Mouse (Mus musculus) kidney, adult 2 months (tissue): ENCODE results near the gene Chmp6. TPM values are rescaled to one million over a fixed set of nuclear protein-coding genes. Genes with fewer than 3 reads are reported as not detected.

Experiments
- DNase-seq: peaks from one replicate; pipeline ENCODE4 v3.0.0; 2021
- H3K27ac ChIP-seq: fragments of 200-500 bp; 2 replicates; pipeline ENCODE4 v1.5.1; 2012; ENCODE audit warnings: low read depth, low read length, control low read depth, inconsistent platforms; ENCODE audit not compliant: insufficient read depth
- H3K27me3 ChIP-seq: fragments of 200-500 bp; replicated peaks from 2 replicates; pipeline ENCODE4 v1.6.1; 2012; ENCODE audit warnings: mild to moderate bottlenecking, moderate library complexity, low read length, inconsistent platforms; ENCODE audit not compliant: control insufficient read depth, insufficient read depth
- H3K36me3 ChIP-seq: fragments of 200-500 bp; 2 replicates; pipeline ENCODE4 v1.6.1; 2012; ENCODE audit warnings: mild to moderate bottlenecking, moderate library complexity, low read length, inconsistent platforms; ENCODE audit not compliant: control insufficient read depth, insufficient read depth
- H3K4me1 ChIP-seq: fragments of 200-500 bp; 2 replicates; pipeline ENCODE4 v1.6.1; 2011; ENCODE audit warnings: low read length; ENCODE audit not compliant: control insufficient read depth, insufficient read depth
- H3K4me3 ChIP-seq: fragments of 200-500 bp; 2 replicates; pipeline ENCODE4 v1.5.1; 2011; ENCODE audit warnings: mild to moderate bottlenecking, low read depth, low read length, control low read depth; ENCODE audit not compliant: insufficient read depth
- CTCF ChIP-seq: fragments of 200-500 bp; conservative IDR thresholded peaks from 2 replicates; pipeline ENCODE4 v1.5.1; 2011; ENCODE audit warnings: low read depth, mild to moderate bottlenecking, control low read depth, low read length, moderate library complexity, mixed read lengths; ENCODE audit not compliant: insufficient read depth, insufficient read length
- POLR2A ChIP-seq: fragments of 200-500 bp; IDR thresholded peaks from one replicate; pipeline ENCODE4 v1.6.1; 2011; ENCODE audit warnings: low read depth, low read length, control low read depth
- WGBS: fragments of 180-500 bp; shearing (Covaris S2); methylation state at CpG from one replicate; pipeline ENCODE4 v1.1.7; 2018; 5-methylcytosine and 5-hydroxymethylcytosine counted together
- polyA plus RNA-seq: library from polyadenylated mRNA; depleted of rRNA; stranded (reverse); fragments of >200 nt; gene quantifications from 2 replicates; pipeline ENCODE4 v1.2.3, GENCODE M21; 2012

Gene Chmp6
- polyA plus RNA-seq, 1 experiment = 97.2 TPM

GRCm38 (mm10) chr11:119919432-119919831, 6.2 kb downstream of the Chmp6 start:
- Histone ChIP-seq H3K27ac (no peak overlapping the region), H3K27me3 (no peaks in the 10 kb centered on the region), H3K4me1 (peaks cover 30% of the 10 kb centered on the region), H3K36me3 (peaks cover 1% of the 10 kb centered on the region; the same call in 1 of the 2 replicates), H3K4me3 (no peak overlapping the region)
- TF ChIP-seq POLR2A = no peak
- TF ChIP-seq CTCF = no peak
- DNase-seq = peak; percentile 51
- WGBS = 76% methylated on average over 4 of the region's 4 CpGs

DNA sequence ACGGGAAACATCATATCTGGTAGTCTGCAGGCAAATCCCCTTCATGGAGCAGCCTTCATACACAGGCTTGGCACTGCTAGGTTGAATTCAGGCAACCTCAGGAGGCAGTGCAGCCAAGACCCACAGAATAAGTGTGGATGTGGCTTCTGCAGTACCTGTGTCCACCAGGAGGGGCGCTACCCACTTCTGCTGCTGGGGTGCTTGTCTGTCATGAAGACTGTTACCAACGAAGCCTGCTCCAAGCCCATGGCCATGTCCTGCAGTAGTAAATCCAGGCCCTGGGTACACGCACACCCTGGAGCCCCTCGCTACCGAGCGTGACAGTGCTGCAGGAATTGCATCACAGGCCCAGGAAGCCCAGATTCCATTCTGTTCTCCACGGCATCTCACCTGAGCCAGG, 6.7 kb downstream of the Chmp6 start:
- DNase-seq = peak; percentile 68
- Histone ChIP-seq H3K27me3 (no peaks in the 10 kb centered on the region), H3K4me1 (peaks cover 26% of the 10 kb centered on the region), H3K36me3 (peaks cover 1% of the 10 kb centered on the region; the same call in 1 of the 2 replicates), H3K27ac (no peak overlapping the region), H3K4me3 (no peak overlapping the region)
- WGBS = 70% methylated on average over 8 of the region's 8 CpGs
- TF ChIP-seq POLR2A = no peak
- peak; percentile 84 for TF ChIP-seq CTCF

DNA sequence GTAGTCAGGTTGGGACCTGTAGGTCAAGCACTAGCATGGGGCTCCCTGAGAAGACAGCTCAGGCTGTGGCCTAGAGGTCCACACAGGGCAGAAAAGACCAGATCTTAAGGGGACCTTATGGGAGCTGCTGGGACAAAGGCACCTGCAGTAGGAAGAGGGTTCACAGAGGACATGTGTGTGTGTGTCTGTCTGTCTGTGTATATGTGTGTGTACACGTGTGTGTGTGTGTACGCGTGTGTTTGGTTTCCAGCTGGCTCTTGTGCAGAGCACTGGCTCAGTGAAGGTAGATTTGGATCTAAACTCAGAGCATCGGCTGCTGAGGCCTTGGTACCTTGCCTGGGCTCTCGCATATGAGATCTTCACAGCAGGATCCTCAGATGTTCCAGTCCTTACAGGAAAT, 7.4 kb downstream of the Chmp6 start:
- no peak overlapping the region for H3K4me3 ChIP-seq
- WGBS = 84% methylated on average over 5 of the region's 5 CpGs
- H3K36me3 ChIP-seq = peaks cover 1% of the 10 kb centered on the region; the same call in 1 of the 2 replicates
- TF ChIP-seq CTCF (no peak), POLR2A (no peak)
- peaks cover 18% of the 10 kb centered on the region; the same call in 1 of the 2 replicates for H3K4me1 ChIP-seq
- H3K27ac ChIP-seq = no peak overlapping the region
- no peak for DNase-seq
- no peaks in the 10 kb centered on the region for H3K27me3 ChIP-seq

GRCm38 (mm10) chr11:119925176-119925575, 11.9 kb downstream of the Chmp6 start:
- no peak for TF ChIP-seq CTCF
- no peak for TF ChIP-seq POLR2A
- WGBS = 67% methylated on average over 5 of the region's 5 CpGs
- Histone ChIP-seq H3K4me3 (no peak overlapping the region), H3K27me3 (no peaks in the 10 kb centered on the region), H3K27ac (no peak overlapping the region), H3K36me3 (no peaks in the 10 kb centered on the region), H3K4me1 (peaks cover 2% of the 10 kb centered on the region; the same call in 1 of the 2 replicates)
- DNase-seq = peak; percentile 49

DNA sequence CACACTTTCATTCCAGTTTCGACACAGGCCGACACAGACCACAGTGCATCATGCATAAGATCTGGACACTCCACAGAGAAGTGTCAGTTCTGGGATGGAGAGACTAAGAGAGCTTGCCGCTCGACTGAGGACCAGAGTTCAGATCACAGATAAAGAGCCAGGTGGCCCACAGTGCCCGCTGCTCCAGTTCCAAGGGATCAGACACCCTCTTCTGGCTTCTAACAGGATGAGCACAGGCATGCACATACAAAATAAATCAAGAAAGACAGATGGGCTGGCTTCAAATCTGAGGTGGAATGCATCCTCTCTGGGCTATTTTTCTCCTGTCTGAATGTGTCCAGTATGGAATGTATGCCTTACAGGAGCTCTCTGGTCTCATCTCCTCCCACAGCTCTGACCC, 13.5 kb downstream of the Chmp6 start:
- Histone ChIP-seq H3K27me3 (no peaks in the 10 kb centered on the region), H3K27ac (no peak overlapping the region), H3K4me3 (no peak overlapping the region), H3K4me1 (peaks cover 6% of the 10 kb centered on the region), H3K36me3 (no peaks in the 10 kb centered on the region)
- DNase-seq = no peak
- no peak for TF ChIP-seq POLR2A
- TF ChIP-seq CTCF = no peak
- 52% methylated on average over 5 of the region's 5 CpGs for WGBS

DNA sequence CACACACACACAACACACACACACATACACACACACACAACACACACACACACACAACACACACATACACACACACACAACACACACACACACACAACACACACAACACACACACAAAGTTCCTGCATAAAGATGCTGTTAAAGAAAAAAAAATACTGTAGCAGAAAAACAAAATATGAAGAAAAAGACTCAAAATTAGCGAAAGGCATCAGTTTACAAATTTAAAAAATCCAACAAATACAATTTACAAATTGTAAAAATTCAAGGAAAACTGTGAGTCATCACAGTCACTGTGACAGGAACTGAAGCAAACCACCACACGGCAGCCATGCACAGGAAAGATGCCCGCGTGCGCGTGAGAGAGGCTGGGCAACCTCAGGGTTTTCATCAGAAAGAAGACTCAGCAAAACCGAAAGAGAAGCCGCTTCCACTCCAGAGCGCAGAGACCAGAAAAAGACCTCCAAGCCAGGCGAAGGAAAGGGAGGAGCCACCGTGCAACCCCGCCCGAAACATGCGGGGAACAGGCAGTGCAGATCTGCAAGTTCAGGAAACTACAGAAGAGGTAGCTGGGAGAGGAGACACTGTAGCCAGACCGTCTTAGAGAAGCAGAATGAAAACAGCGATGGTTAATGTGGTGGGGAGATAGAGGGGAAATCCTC, 14.9 kb downstream of the Chmp6 start:
- H3K36me3 ChIP-seq = no peaks in the 10 kb centered on the region
- H3K4me1 ChIP-seq = peaks cover 6% of the 10 kb centered on the region
- H3K27me3 ChIP-seq = no peaks in the 10 kb centered on the region
- peak; percentile 72 for DNase-seq
- TF ChIP-seq POLR2A (no peak), CTCF (no peak)
- H3K4me3 ChIP-seq = no peak overlapping the region
- H3K27ac ChIP-seq = no peak overlapping the region
- WGBS = 46% methylated on average over 16 of the region's 16 CpGs

DNA sequence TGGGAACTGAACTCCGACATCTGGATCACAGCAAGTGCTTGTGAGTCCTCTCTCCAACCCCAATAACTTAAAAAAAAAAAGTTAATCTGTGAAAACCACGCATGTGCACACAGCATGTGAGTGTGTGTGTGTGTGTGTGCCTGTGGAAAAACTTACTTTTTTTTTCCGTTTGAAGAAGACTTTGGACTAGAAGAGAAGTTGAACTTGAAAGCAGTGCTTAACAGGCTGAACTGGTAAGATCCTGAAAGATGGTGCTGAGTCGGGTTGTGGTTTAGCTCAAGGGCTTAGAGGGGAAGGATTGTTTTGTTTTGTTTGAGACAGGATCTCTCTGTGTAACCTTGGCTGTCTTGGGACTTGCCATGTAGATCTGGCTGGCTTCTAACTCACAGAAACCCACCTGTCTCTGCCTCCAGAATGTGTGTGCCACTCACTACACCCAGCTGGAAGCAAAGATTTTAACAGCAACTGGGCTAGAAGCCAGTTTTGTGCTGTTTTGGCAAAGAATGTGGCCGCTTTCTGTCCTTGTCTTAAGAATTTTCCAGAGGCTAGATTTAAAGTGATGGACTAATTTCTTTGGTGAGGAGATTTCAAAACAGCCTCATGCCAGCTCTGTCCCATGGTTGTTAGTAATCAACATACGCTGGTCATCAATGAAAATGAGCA, 16.5 kb downstream of the Chmp6 start:
- Histone ChIP-seq H3K4me3 (no peak overlapping the region), H3K36me3 (no peaks in the 10 kb centered on the region), H3K4me1 (peaks cover 6% of the 10 kb centered on the region), H3K27me3 (no peaks in the 10 kb centered on the region), H3K27ac (peak overlapping the region; percentile 59; the same call in 1 of the 2 replicates)
- TF ChIP-seq CTCF = no peak
- no peak for TF ChIP-seq POLR2A
- 58% methylated on average over 6 of the region's 6 CpGs for WGBS
- DNase-seq = peak; percentile 74
